Mouse (Mus musculus) heart, postnatal 0 days (tissue): ENCODE measurements around the gene Neurl1a.

Experiments used
- CTCF ChIP-seq: IDR thresholded peaks from 2 replicates; pipeline ENCODE4 v1.5.1; 2016; ENCODE audit warnings: antibody characterized with exemption, control low read depth, low read depth
- EP300 ChIP-seq: IDR thresholded peaks from 2 replicates; pipeline ENCODE4 v1.6.1; 2016; ENCODE audit warnings: antibody characterized with exemption, low read depth

DNA sequence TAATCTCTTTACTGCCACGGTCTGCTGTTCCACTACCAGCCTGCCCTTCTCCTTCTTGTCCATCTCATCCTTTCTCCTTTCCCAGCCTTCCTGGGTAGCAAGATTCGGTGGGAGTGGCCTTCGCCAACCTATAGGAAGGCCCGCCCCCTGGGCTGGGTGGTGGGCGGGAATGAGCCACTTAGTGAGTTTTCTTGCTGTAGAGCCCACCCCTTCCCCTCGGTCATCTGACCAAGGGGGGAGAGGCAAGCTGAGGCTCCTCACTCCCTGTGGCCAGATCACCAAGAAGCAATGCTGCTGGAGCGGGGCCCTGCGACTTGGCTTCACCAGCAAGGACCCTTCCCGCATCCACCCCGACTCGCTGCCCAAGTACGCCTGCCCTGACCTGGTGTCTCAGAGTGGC is 61.5 kb downstream of the Neurl1a start:
- no peak for TF ChIP-seq CTCF
- no peak for TF ChIP-seq EP300
